Mouse (Mus musculus) embryonic facial prominence, embryonic 14.5 days (tissue): ENCODE measurements around the gene Pde8b. TPM values are rescaled to one million over a fixed set of nuclear protein-coding genes. Genes with fewer than 3 reads are reported as not detected.

Source experiments
- ATAC-seq: fragments of 200-750 bp; cut with Nextera tagmentation; 2 replicates; pipeline ENCODE4 v1.8.0; 2017; ENCODE audit warnings: low read depth, moderate number of reproducible peaks, moderate TSS enrichment
- DNase-seq: peaks from one replicate; pipeline ENCODE4 v3.0.0-alpha.2; 2015; ENCODE audit warnings: low spot score
- H3K27ac ChIP-seq: fragments of 300-500 bp; sonication (generic); replicated peaks from 2 replicates; pipeline ENCODE4 v1.5.1; 2014; ENCODE audit warnings: low read depth, mild to moderate bottlenecking, low read length, moderate library complexity
- H3K27me3 ChIP-seq: fragments of 300-500 bp; sonication (generic); replicated peaks from 2 replicates; pipeline ENCODE4 v1.6.1; 2014; ENCODE audit warnings: low read length; ENCODE audit not compliant: control insufficient read depth, insufficient read depth
- H3K36me3 ChIP-seq: fragments of 300-500 bp; sonication (generic); 2 replicates; pipeline ENCODE4 v1.6.1; 2014; ENCODE audit warnings: low read length, mixed read lengths; ENCODE audit not compliant: control insufficient read depth, insufficient read depth
- H3K4me1 ChIP-seq: fragments of 300-500 bp; sonication (generic); 2 replicates; pipeline ENCODE4 v1.6.1; 2014; ENCODE audit warnings: antibody characterized with exemption, low read length; ENCODE audit not compliant: control insufficient read depth, insufficient read depth
- H3K4me2 ChIP-seq: fragments of 300-500 bp; sonication (generic); 2 replicates; pipeline ENCODE4 v1.6.1; 2014; ENCODE audit warnings: low read depth, mild to moderate bottlenecking, low read length, moderate library complexity, mixed read lengths
- H3K4me3 ChIP-seq: fragments of 300-500 bp; sonication (generic); 2 replicates; pipeline ENCODE4 v1.5.1; 2014; ENCODE audit warnings: low read depth, mild to moderate bottlenecking, low read length
- H3K9ac ChIP-seq: fragments of 300-500 bp; sonication (generic); 2 replicates; pipeline ENCODE4 v1.6.1; 2014; ENCODE audit warnings: low read depth, mild to moderate bottlenecking, low read length, moderate library complexity, mixed read lengths
- H3K9me3 ChIP-seq: fragments of 300-500 bp; sonication (generic); 2 replicates; pipeline ENCODE4 v1.6.1; 2016; ENCODE audit warnings: low read length; ENCODE audit not compliant: control insufficient read depth
- WGBS: fragments of 180-500 bp; shearing (Covaris S2); extraction: QIAGEN DNeasy Blood & Tissue Kit; methylation state at CpG from one replicate; pipeline ENCODE4 v1.1.7; 2014; 5-methylcytosine and 5-hydroxymethylcytosine counted together
- polyA plus RNA-seq: library from polyadenylated mRNA; unstranded; fragments of >200 nt; fragmentation: Nextera tagmentation; extraction: Ambion mirVana; gene quantifications from 2 replicates; pipeline ENCODE4 v1.2.1, GENCODE M21; 2014

Pde8b gene
- polyA plus RNA-seq, 1 experiment from 2014 or later = 4.7 TPM

- Histone ChIP-seq H3K4me2 (no peak overlapping the region), H3K36me3 (no peaks in the 10 kb centered on the region), H3K9me3 (no peaks in the 10 kb centered on the region), H3K9ac (no peak overlapping the region), H3K4me1 (no peaks in the 10 kb centered on the region), H3K27me3 (no peaks in the 10 kb centered on the region), H3K27ac (peak overlapping the region; percentile 33; the same call in 1 of the 2 replicates), H3K4me3 (no peak overlapping the region)
- 48% methylated on average over 1 of the region's 1 CpGs for WGBS
- DNase-seq = peak; percentile 50
- peak; percentile 70; the same call in 1 of the 2 replicates for ATAC-seq
Observed at GRCm38 (mm10) chr13:95055742-95056388, 194.3 kb downstream of the Pde8b start.

GRCm38 (mm10) chr13:95052421-95052820 lies 197.7 kb downstream of the Pde8b start:
- 82% methylated on average over 3 of the region's 3 CpGs for WGBS
- Histone ChIP-seq H3K4me1 (no peaks in the 10 kb centered on the region), H3K36me3 (no peaks in the 10 kb centered on the region), H3K4me3 (no peak overlapping the region), H3K27me3 (no peaks in the 10 kb centered on the region), H3K4me2 (no peak overlapping the region), H3K9me3 (no peaks in the 10 kb centered on the region), H3K27ac (no peak overlapping the region), H3K9ac (no peak overlapping the region)
- no peak for ATAC-seq
- no peak for DNase-seq

GRCm38 (mm10) chr13:95050398-95050797 lies 199.7 kb downstream of the Pde8b start:
- H3K4me3 ChIP-seq = no peak overlapping the region
- WGBS = 71% methylated on average over 4 of the region's 4 CpGs
- ATAC-seq (no peak), DNase-seq (no peak)
- no peaks in the 10 kb centered on the region for H3K9me3 ChIP-seq
- no peak overlapping the region for H3K4me2 ChIP-seq
- H3K4me1 ChIP-seq = no peaks in the 10 kb centered on the region
- H3K36me3 ChIP-seq = no peaks in the 10 kb centered on the region
- no peak overlapping the region for H3K9ac ChIP-seq
- no peak overlapping the region for H3K27ac ChIP-seq
- H3K27me3 ChIP-seq = no peaks in the 10 kb centered on the region

- WGBS = 27% methylated on average over 1 of the region's 1 CpGs
Observed at GRCm38 (mm10) chr13:95044108-95044507, 206.0 kb downstream of the Pde8b start.

GRCm38 (mm10) chr13:95040140-95040738 lies 209.9 kb downstream of the Pde8b start:
- ATAC-seq = no peak
- H3K4me2 ChIP-seq = no peak overlapping the region
- 69% methylated on average over 9 of the region's 9 CpGs for WGBS

More at GRCm38 (mm10) chr13:95044108-95044507, 206.0 kb downstream of the Pde8b start:
- no peak overlapping the region for H3K9ac ChIP-seq
- no peak overlapping the region for H3K27ac ChIP-seq
- DNase-seq (no peak), ATAC-seq (no peak)
- no peaks in the 10 kb centered on the region for H3K27me3 ChIP-seq
- H3K4me2 ChIP-seq = no peak overlapping the region
- H3K4me1 ChIP-seq = no peaks in the 10 kb centered on the region
- H3K4me3 ChIP-seq = no peak overlapping the region
- H3K9me3 ChIP-seq = no peaks in the 10 kb centered on the region
- no peaks in the 10 kb centered on the region for H3K36me3 ChIP-seq

GRCm38 (mm10) chr13:95038200-95038599 lies 211.9 kb downstream of the Pde8b start:
- WGBS = 75% methylated on average over 4 of the region's 4 CpGs
- Histone ChIP-seq H3K36me3 (no peaks in the 10 kb centered on the region), H3K4me2 (no peak overlapping the region), H3K9me3 (no peaks in the 10 kb centered on the region), H3K27me3 (no peaks in the 10 kb centered on the region), H3K27ac (no peak overlapping the region), H3K9ac (no peak overlapping the region), H3K4me1 (no peaks in the 10 kb centered on the region), H3K4me3 (no peak overlapping the region)
- ATAC-seq (no peak), DNase-seq (no peak)

More at GRCm38 (mm10) chr13:95040140-95040738, 209.9 kb downstream of the Pde8b start:
- no peak overlapping the region for H3K4me3 ChIP-seq
- no peaks in the 10 kb centered on the region for H3K27me3 ChIP-seq
- H3K36me3 ChIP-seq = no peaks in the 10 kb centered on the region
- no peaks in the 10 kb centered on the region for H3K4me1 ChIP-seq
- DNase-seq = no peak
- no peak overlapping the region for H3K27ac ChIP-seq
- H3K9ac ChIP-seq = no peak overlapping the region
- no peaks in the 10 kb centered on the region for H3K9me3 ChIP-seq

- no peak overlapping the region for H3K9ac ChIP-seq
- no peaks in the 10 kb centered on the region for H3K4me1 ChIP-seq
- no peaks in the 10 kb centered on the region for H3K36me3 ChIP-seq
- no peak for ATAC-seq
- no peak for DNase-seq
- no peak overlapping the region for H3K4me2 ChIP-seq
- 83% methylated on average over 2 of the region's 2 CpGs for WGBS
- H3K4me3 ChIP-seq = no peak overlapping the region
- H3K9me3 ChIP-seq = no peaks in the 10 kb centered on the region
- no peaks in the 10 kb centered on the region for H3K27me3 ChIP-seq
- H3K27ac ChIP-seq = no peak overlapping the region
Observed at GRCm38 (mm10) chr13:95034715-95035114, 215.4 kb downstream of the Pde8b start.

GRCm38 (mm10) chr13:95034094-95034493 lies 216.0 kb downstream of the Pde8b start:
- 81% methylated on average over 9 of the region's 9 CpGs for WGBS
- no peaks in the 10 kb centered on the region for H3K9me3 ChIP-seq
- DNase-seq (no peak), ATAC-seq (no peak)
- H3K36me3 ChIP-seq = no peaks in the 10 kb centered on the region
- no peak overlapping the region for H3K9ac ChIP-seq
- no peaks in the 10 kb centered on the region for H3K4me1 ChIP-seq
- H3K27ac ChIP-seq = no peak overlapping the region
- no peaks in the 10 kb centered on the region for H3K27me3 ChIP-seq
- no peak overlapping the region for H3K4me3 ChIP-seq
- H3K4me2 ChIP-seq = no peak overlapping the region

GRCm38 (mm10) chr13:95032973-95033372 lies 217.2 kb downstream of the Pde8b start:
- Histone ChIP-seq H3K4me2 (no peak overlapping the region), H3K4me3 (no peak overlapping the region), H3K27me3 (no peaks in the 10 kb centered on the region), H3K27ac (no peak overlapping the region), H3K9ac (no peak overlapping the region), H3K36me3 (no peaks in the 10 kb centered on the region), H3K4me1 (no peaks in the 10 kb centered on the region), H3K9me3 (no peaks in the 10 kb centered on the region)
- DNase-seq (no peak), ATAC-seq (0 out of 2 replicates have a peak, but pooled peaks have one; percentile 22)
- WGBS = 78% methylated on average over 6 of the region's 6 CpGs
